Mouse (Mus musculus) layer of hippocampus, adult 11-12 months (tissue): ENCODE measurements around the gene Trim34b.
"Not testable (repeated sequence)": the region's sequence is repeated elsewhere in the genome, so short reads cannot be mapped to it uniquely, and the experiment has no call there.

Experiments used
- DNase-seq: peaks from one replicate; pipeline ENCODE4 v3.0.0; 2022; ENCODE audit warnings: low spot score

Gene Trim34b

DNA sequence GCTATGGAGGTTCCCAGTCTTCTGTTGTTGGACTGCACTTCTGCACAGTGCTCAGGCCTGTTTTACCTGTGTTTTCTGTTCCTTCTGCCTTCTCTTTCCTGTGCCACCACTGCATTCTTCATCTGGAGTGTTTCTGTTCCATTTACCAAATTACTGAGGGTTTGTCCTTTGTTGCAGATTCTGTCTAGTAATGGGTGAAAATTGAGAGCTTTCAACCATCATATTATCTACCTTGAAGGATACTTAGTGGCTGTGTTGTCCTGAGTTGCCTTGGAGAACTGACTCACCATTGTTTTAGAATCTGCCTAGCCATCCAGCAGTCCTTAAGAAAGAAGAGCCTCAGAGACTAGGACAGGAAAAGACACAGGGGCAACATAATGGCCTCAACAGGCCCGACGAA is at the start of gene Trim34b:
Gene Trim34b, plus strand, starts transcription at position 301 of the 400 bp plus-strand sequence.
- DNase-seq = not testable (repeated sequence)

DNA sequence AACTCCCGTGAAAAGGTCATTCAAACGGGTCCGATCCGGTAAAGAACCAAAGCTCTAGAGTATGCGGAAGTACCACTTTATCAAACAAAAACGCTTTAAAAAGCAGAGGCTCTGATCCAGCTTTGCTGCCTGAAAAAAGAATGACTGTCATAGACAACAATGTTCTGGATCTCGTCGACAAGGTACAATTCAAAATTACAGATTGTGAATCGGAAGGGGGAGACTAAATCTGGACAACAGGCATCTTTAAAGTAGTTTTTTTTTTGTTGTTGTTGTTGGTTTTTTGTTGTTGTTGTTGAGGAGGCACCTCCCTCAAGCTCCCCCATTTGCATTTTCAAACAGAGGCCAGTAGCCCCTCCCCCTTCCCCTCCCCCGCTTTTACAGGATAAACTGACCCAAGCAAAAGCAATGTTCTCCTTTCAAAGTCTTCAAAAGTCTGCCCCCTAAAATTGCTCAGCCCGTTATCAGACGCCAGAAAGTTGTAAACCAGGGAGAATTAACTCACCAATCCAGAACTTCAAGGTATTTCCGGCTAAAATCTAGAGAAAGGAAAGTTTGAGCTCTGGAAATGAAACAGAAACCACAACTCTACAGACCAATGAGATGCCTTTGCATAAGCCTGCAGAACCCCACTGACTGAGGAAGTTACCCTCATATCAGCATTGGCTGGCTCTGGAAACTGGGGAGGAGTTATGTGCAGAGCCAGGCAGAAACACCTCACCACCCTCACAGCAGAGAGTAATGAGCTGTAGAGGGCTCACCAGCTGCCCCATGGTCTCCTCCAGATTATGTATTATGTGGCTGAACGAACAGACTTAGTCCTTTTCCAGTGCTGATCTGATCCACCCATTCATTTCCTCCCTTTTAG is 41.5 kb upstream of the Trim34b start, which contains the start of gene Trim5:
Gene Trim5, minus strand, starts transcription at position 519 of the 868 bp plus-strand sequence.
- not testable (repeated sequence) for DNase-seq

- no peak for DNase-seq
These were observed 38.6 kb upstream of the Trim34b start for GRCm38 (mm10) chr7:104290641-104291040.

DNA sequence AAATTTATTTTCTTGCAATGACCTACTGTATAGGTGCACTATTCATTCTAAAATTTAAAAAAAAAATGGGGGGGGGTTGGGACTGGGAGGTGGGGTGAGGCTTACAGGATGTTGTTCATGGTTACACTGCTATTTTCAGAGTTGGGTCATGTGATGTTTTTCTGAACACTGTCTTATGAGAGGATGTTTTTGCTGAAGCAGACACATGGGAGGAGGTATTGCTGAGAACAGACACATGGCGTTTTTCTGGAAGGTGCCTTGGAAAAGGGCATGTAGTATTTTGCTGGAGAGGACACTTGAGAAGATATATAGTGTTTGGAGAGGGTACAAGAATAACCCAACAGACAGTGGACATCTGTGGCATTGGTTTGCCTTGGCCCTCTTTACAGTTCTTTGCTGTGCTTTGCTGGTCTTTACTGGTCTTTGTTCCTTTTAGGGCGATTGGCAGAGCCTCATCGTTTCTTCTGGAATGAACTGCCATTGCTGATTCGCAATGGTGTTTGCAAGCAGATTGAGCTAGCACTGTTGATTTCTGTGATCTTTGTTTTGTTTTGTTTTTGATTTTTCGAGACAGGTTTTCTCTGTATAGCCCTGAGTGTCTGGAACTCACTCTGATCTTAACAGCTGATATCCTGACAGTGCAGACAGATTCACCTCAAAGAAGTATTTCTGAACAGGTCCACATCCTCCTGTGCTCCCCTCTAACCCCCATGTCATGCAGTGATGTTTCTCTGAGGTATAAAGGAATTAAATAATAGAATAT is 37.5 kb upstream of the Trim34b start:
- DNase-seq = no peak

- no peak for DNase-seq
These were observed 14.4 kb upstream of the Trim34b start for GRCm38 (mm10) chr7:104314796-104315353.

GRCm38 (mm10) chr7:104315369-104316080 is 13.7 kb upstream of the Trim34b start, which contains the start of gene Trim12a:
TSS of gene Trim12a (minus strand) at chr7:104315466.
- not testable (repeated sequence) for DNase-seq

GRCm38 (mm10) chr7:104322028-104322427 is 7.2 kb upstream of the Trim34b start:
- no peak for DNase-seq

- not testable (repeated sequence) for DNase-seq
These were observed 6.3 kb downstream of the Trim34b start for GRCm38 (mm10) chr7:104335547-104335946.

- not testable (repeated sequence) for DNase-seq
These were observed 11.5 kb downstream of the Trim34b start for GRCm38 (mm10) chr7:104340744-104341143.

DNA sequence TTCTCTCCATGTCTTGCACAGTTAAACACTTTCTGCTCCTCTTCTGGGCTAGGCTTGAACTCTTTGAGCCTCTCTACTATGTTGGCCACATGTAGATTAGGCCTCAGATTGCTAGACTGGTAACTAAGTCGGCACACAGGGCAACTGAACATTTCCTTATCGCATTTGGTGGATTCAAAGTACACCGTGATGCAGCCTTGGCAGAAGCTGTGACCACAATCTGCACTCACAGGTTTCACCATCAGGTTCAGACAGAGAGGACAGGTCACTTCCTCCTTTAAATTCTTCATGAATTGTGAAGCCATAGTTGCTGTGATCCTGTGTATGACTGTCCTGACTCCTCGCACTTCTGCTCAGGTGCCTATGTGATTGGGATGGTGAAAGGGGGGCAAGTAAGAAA is 18.8 kb downstream of the Trim34b start:
- DNase-seq = not testable (repeated sequence)

DNA sequence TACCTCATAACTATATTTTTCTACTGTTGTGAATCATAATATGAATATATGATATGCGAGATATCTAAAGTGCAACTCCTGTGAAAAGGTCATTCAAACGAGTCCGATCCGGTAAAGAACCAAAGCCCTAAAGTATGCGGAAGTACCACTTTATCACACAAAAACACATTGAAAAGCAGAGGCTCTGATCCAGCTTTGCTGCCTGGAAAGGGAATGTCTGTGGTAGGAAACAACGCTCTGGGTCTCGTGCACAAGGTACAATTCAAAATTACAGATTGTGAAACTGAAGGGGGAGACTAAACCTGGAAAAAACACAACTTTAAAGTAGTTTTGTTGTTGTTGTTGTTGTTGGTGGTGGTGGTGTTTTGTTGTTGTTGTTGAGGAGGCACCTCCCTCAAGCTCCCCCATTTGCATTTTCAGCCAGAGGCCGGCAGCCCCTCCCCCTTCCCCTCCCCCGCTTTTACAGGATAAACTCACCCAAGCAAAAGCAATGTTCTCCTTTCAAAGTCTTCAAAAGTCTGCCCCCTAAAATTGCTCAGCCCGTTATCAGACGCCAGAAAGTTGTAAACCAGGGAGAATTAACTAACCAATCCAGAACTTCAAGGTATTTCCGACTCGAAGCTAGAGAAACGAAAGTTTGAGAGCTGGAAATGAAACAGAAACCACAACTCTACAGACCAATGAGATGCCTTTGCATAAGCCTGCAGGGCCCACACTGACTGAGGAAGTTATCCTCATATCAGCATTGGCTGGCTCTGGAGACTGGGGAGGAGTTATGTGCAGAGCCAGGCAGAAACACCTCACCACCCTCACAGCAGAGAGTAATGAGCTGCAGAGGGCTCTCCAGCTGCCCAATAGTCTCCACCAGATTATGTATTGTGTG is 23.7 kb downstream of the Trim34b start, which contains the start of gene Trim12c:
Gene Trim12c, minus strand, starts transcription at position 646 of the 883 bp plus-strand sequence.
- peak; percentile 46 for DNase-seq

GRCm38 (mm10) chr7:104353600-104353967 is 24.3 kb downstream of the Trim34b start:
- no peak for DNase-seq

GRCm38 (mm10) chr7:104366339-104366738 is 37.1 kb downstream of the Trim34b start:
- no peak for DNase-seq

GRCm38 (mm10) chr7:104369736-104370414 is 40.6 kb downstream of the Trim34b start, which contains the start of gene Trim30b:
TSS of gene Trim30b (minus strand) at chr7:104369884.
- DNase-seq = peak; percentile 13
